Mouse (Mus musculus) forebrain, embryonic 16.5 days (tissue): ENCODE measurements around the gene Camsap1. TPM values are rescaled to one million over a fixed set of nuclear protein-coding genes. Genes with fewer than 3 reads are reported as not detected.

ENCODE experiments used
- ATAC-seq: fragments of 200-750 bp; cut with Nextera tagmentation; 2 replicates; pipeline ENCODE4 v1.8.0; 2017; ENCODE audit warnings: mild to moderate bottlenecking, moderate library complexity
- H3K27ac ChIP-seq: fragments of 300-500 bp; sonication (generic); 2 replicates; pipeline ENCODE4 v1.5.1; 2014; ENCODE audit warnings: low read length, control low read depth
- H3K27me3 ChIP-seq: fragments of 300-500 bp; sonication (generic); replicated peaks from 2 replicates; pipeline ENCODE4 v1.6.1; 2014; ENCODE audit warnings: low read length; ENCODE audit not compliant: control insufficient read depth, insufficient read depth
- H3K36me3 ChIP-seq: fragments of 300-500 bp; sonication (generic); 2 replicates; pipeline ENCODE4 v1.6.1; 2014; ENCODE audit not compliant: control insufficient read depth, insufficient read depth
- H3K4me1 ChIP-seq: fragments of 300-500 bp; sonication (generic); replicated peaks from 2 replicates; pipeline ENCODE4 v1.6.1; 2014; ENCODE audit warnings: low read length; ENCODE audit not compliant: control insufficient read depth, insufficient read depth
- H3K4me2 ChIP-seq: fragments of 300-500 bp; sonication (generic); 2 replicates; pipeline ENCODE4 v1.6.1; 2014; ENCODE audit warnings: mild to moderate bottlenecking, low read length, control low read depth
- H3K4me3 ChIP-seq: fragments of 300-500 bp; sonication (generic); replicated peaks from 2 replicates; pipeline ENCODE4 v1.5.1; 2014; ENCODE audit warnings: mild to moderate bottlenecking, low read length, control low read depth
- H3K9ac ChIP-seq: fragments of 300-500 bp; sonication (generic); replicated peaks from 2 replicates; pipeline ENCODE4 v1.6.1; 2014; ENCODE audit warnings: low read depth, low read length, control low read depth
- H3K9me3 ChIP-seq: fragments of 300-500 bp; sonication (generic); 2 replicates; pipeline ENCODE4 v1.6.1; 2016; ENCODE audit warnings: low read length; ENCODE audit not compliant: control insufficient read depth
- WGBS: fragments of 180-500 bp; shearing (Covaris S2); extraction: QIAGEN DNeasy Blood & Tissue Kit; methylation state at CpG from one replicate; pipeline ENCODE4 v1.1.7; 2014; 5-methylcytosine and 5-hydroxymethylcytosine counted together
- polyA plus RNA-seq: library from polyadenylated mRNA; unstranded; fragments of >200 nt; fragmentation: Nextera tagmentation; extraction: Ambion mirVana; gene quantifications from 2 replicates; pipeline ENCODE4 v1.2.1, GENCODE M21; 2015

Gene Camsap1
- polyA plus RNA-seq, 1 experiment from 2014 or later = 70.2 TPM

DNA sequence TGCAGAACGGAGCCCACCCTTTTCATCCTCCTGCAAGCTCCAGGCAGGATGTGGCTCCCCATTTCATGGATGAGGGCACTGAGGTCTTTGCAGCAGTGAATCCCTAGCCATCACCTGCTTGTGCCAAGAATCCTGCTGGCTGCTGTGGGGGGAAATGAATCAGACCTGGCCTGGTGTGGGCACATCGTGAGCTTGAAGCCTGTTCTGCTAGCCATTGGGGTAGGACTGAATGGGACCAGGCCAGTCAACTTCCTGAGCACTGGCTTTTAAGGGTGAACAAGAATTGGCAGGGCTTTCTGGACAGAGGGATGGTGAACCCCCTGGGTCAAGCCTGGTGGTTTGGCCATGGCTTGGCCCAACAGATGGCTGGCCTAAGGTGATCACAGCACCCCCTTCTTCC, 104.6 kb downstream of the Camsap1 start:
- no peak for ATAC-seq
- H3K27ac ChIP-seq = no peak overlapping the region
- H3K9ac ChIP-seq = no peak overlapping the region
- H3K36me3 ChIP-seq = no peaks in the 10 kb centered on the region
- peaks cover 9% of the 10 kb centered on the region; the same call in 1 of the 2 replicates for H3K4me1 ChIP-seq
- peak overlapping the region; percentile 56 for H3K4me3 ChIP-seq
- no peaks in the 10 kb centered on the region; the same call in none of the 2 replicates for H3K27me3 ChIP-seq
- peak overlapping the region; percentile 70 for H3K4me2 ChIP-seq
- no peaks in the 10 kb centered on the region for H3K9me3 ChIP-seq
- 90% methylated on average over 2 of the region's 2 CpGs for WGBS

DNA sequence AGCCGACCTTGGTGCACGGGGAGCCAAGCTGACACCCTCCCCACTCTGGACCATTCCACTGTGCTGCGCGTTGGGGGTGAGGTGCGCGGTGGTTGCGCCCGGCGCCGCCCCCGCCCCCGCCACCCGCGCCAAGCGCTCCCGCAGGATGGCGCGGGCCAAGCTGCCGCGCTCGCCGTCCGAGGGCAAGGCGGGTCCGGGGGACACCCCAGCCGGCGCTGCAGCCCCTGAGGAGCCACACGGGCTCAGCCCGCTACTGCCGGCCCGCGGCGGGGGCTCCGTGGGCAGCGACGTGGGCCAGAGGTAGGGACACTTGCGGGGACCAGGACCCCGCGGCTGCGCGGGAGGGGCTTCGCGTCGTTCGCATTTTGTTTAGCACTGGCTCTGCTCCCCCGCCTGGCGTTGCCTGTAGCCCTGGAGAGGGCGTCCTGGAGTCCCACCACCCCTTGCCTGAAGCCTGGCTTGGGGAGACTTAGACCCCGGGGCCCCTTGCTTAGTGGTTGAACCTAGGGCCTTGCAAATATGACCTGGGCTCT, 105.3 kb downstream of the Camsap1 start:
- H3K27ac ChIP-seq = no peak overlapping the region
- peak; percentile 85 for ATAC-seq
- 2% methylated on average over 49 of the region's 49 CpGs for WGBS
- no peaks in the 10 kb centered on the region for H3K36me3 ChIP-seq
- no peaks in the 10 kb centered on the region for H3K9me3 ChIP-seq
- peak overlapping the region; percentile 76 for H3K9ac ChIP-seq
- H3K27me3 ChIP-seq = no peaks in the 10 kb centered on the region; the same call in none of the 2 replicates
- H3K4me2 ChIP-seq = peak overlapping the region; percentile 70
- H3K4me1 ChIP-seq = peaks cover 9% of the 10 kb centered on the region; the same call in 1 of the 2 replicates
- peak overlapping the region; percentile 56 for H3K4me3 ChIP-seq

DNA sequence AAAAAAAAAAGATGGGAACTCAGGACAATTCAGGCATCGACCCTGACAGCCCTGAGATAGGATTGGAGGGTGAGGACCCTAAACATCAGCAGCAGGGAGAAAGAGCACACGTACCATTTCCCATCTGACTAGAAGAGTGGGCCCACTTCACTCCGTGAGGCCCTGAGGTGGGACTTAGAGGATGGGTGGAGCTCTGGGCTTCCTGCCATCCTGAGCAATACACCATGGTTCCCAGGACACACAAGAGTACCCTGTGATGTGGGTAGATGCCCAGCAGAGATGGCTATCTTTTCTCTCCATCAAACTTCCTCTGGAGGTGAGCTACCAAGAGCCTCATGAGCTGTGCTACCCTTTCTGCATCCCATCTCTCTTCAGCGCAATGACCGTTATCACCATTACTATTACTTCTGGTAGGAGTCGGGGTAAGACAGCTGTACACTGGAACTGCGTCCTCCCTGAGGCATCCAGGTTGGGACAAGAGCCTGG, 105.8 kb downstream of the Camsap1 start:
- no peak overlapping the region for H3K27ac ChIP-seq
- no peaks in the 10 kb centered on the region for H3K9me3 ChIP-seq
- 13% methylated on average over 6 of the region's 7 CpGs for WGBS
- no peaks in the 10 kb centered on the region; the same call in none of the 2 replicates for H3K27me3 ChIP-seq
- peak overlapping the region; percentile 76 for H3K9ac ChIP-seq
- H3K36me3 ChIP-seq = no peaks in the 10 kb centered on the region
- H3K4me2 ChIP-seq = peak overlapping the region; percentile 70
- peaks cover 9% of the 10 kb centered on the region; the same call in 1 of the 2 replicates for H3K4me1 ChIP-seq
- peak overlapping the region; percentile 56 for H3K4me3 ChIP-seq
- peak; percentile 38 for ATAC-seq

Other genes with a start within 250 kb of the Camsap1 start
- not detected in 2 replicates for gene Obp2b, start 246.3 kb downstream of the Camsap1 start, polyA plus RNA-seq
- not detected in 2 replicates for gene Lcn3, start 217.7 kb downstream of the Camsap1 start, polyA plus RNA-seq
- gene Lcn11, start 206.3 kb downstream of the Camsap1 start, polyA plus RNA-seq = not detected in 2 replicates
- not detected in 2 replicates for gene Gm13539, start 201.0 kb downstream of the Camsap1 start, polyA plus RNA-seq
- gene Glt6d1, start 167.4 kb downstream of the Camsap1 start, polyA plus RNA-seq = not detected in 2 replicates
- not detected in 2 replicates for gene Lcn9, start 160.1 kb downstream of the Camsap1 start, polyA plus RNA-seq
- not detected in 2 replicates for gene Sohlh1, start 136.0 kb downstream of the Camsap1 start, polyA plus RNA-seq
- gene Kcnt1, start 119.5 kb downstream of the Camsap1 start, polyA plus RNA-seq = 6.0 and 13.3 TPM in 2 replicates
- gene Ubac1, start 38.5 kb upstream of the Camsap1 start, polyA plus RNA-seq = 113 and 117 TPM in 2 replicates
- 13.3 and 16.1 TPM in 2 replicates for gene Nacc2, start 139.9 kb upstream of the Camsap1 start, polyA plus RNA-seq
- gene Lhx3, start 225.0 kb upstream of the Camsap1 start, polyA plus RNA-seq = not detected in 2 replicates